Mouse (Mus musculus) mouse trophoblast stem cell (cell line): ENCODE measurements around the gene Nop58.
"Not testable (repeated sequence)": the region's sequence is repeated elsewhere in the genome, so short reads cannot be mapped to it uniquely, and the experiment has no call there.

Experiments
- in situ Hi-C, 2 experiments: fragments of 300-500 bp; cut with MseI, MboI; formaldehyde crosslinking; loops; 2 replicates in 1 of 2; 3 replicates in 1 of 2; pipeline ENCODE4 v1.15.1; 2025

The Nop58 gene

DNA sequence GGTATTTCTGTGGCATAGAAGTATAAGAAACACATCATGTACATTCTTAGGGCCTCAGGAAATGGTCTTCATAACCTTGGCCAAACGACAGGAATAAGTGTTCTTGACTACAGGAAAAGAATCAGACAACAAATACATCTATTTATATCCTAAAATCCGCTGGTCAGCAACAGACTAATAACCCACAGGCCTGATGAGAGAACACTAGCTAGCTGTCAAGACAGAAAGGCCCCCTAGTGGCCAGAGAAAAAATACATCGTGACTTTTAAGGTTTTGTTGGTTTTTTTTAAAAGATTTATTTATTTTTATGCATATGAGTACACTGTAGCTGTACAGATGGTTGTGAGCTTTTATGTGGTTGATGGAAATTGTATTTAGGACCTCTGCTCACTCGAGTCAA is 35.1 kb downstream of the Nop58 start:
- in situ Hi-C loops, result no loop called here

DNA sequence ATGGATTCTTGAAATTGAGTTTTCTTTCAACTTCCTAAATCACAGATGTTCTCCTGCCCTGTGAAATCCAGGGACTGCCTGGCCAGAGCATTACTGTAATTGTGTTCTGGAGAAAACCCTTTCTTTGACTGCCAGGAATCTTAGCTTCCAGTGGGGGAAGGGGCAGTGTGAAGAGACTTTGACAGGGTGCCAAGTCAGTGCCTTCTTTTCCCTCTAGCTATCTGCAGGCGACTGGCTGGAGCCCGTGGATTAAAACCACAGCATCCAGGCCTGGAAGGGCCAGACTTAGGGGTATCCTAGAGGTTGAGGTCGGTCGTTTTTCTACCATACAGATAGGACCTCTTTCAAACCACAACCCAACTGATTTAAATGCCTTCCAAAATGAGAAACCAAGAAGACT is 40.9 kb downstream of the Nop58 start:
- in situ Hi-C loops, result no loop called here

DNA sequence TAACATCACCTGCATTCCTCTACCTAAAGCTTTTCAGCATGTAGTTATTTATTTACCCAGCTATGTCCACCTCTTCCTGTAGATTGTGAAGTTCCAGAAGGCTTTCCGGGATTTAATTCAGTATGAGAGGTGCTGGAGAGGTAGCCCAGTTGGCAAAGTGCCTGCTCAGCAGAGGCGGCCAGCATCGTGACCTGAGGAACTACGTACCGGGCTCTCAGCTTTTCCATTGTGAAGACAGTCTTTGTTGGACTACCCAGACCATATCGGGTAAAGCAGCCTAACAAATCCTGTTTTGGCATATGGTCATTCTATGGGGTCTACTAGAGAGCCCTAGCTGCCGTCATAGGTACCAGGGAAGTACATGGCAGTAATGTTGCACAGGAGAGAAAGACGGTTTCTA is 45.3 kb downstream of the Nop58 start:
- in situ Hi-C loops, result no loop called here

DNA sequence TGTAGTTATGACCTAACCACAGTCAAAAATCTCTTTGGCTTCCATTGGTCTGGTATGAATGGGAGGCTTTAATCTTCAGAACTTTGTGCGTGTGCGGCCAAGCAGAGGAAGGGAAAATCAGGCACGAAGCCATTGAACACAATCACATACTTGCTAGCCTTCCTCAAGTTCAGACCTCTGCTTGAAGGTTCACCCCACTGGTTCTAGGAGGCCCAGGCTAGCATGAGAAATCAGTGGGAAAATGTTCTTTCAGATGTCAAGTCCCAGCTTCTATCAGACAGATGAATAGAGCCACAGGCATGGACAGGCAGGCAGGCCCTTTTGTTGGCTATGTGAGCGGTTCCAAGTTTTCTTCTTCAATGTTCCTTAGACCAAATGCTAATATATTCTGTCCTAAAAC is 46.0 kb downstream of the Nop58 start:
- in situ Hi-C loops, result no loop called here

DNA sequence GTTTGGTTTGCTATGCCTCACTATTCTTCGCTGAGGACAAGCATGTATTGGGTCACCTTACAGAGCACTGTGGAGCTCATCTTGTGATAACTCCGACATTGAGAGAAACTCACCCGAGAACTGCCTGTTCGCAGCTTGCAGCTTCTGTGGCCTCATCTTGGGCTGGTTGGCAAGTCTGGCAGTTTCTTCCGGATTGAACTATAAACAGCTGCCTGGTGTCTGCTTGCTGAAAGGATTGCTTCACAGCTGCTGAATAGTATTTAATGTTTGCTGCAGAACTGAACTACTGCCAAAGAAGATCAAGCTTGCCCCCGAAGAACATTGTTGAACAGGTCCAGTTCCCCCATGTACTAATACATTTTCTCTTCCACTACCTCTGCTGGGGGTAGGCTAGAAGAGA is 49.3 kb downstream of the Nop58 start:
- in situ Hi-C loops, result no loop called here

DNA sequence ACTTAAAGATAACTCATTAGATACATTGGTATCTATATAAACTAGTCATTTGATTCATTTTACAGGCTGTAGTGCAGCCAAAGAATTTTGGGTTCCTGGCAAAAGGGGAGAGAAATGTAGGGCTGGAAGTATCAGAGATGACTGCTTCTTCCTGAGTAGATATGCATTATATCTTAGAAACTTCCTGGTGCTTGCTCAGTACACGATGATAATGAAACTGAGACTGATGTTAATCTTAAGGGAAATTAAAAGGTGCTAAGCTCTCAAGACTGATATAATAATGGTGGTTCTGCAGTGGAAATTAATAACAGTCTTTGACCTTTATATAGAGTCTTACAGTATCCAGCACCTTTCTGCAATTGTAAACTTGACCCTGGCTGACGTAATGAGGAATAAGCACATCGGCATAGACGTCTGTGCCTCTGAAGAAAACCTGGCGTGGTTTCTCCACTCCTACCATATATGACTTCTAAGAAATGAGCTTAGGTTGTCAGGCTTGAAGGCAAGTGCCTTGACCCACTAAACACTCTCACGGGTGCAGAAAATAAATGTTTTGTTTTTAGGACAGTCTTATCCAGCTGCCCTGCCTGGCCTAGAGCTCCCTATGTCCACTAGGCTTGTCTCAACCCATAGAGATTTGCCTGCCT is 54.1 kb downstream of the Nop58 start:
- in situ Hi-C loops, result no loop called here

DNA sequence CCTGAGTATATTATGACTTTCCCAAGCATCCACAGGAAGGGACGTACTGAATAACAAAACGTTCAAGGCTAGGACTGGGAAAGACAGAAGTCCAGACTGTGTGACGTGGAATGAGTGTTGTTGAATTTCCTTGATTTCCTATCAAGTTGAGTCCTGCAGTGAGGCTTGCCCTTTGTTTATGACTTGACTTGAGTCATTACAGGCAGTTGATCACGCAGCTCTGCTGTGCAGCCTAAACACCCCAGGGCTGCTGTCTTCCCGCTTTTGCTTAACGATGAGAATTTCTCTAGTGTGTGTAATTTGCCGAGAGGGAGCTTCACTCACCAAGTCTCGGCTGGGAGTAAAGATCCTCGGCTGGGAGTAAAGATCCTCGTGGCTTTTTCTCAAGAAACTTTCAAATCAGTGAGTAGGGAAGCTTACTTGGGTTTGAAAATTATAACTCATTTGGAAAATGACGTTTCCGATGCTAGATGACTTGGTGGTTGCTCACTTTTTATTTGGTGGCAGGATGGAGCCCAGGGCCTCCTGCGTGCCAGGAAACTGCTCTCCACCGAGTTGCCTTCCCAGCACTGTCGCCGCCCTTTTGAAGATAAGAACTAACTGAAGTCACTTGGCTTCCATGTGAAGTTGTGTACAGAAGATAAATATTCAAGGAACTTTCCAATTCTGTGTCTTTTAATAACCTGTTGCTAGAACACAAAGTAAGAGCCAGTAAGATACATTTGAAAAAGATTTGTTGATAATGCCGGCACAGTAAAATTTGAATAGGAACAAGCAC is 55.0 kb downstream of the Nop58 start:
- in situ Hi-C loops, result no loop called here

DNA sequence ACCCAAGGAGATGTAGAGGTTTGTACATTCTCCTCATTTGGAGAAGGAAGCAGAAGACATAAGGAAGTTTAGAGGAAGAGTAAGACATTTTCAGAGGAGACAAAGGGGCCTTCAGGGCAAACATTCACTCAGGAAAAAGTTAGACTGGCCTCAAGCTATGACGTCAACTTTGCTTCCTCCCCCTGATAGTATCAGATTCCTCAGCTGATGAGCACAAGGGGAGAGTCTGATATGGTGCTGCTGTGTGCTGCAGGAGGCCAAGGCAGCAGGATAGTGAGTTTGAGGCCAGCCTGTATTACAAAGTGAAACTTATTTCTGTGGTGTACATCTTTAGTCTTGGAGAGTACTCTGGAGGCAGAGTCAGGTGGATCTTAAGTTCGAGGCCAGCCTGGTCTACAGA is 64.3 kb downstream of the Nop58 start:
- in situ Hi-C loops, result no loop called here

DNA sequence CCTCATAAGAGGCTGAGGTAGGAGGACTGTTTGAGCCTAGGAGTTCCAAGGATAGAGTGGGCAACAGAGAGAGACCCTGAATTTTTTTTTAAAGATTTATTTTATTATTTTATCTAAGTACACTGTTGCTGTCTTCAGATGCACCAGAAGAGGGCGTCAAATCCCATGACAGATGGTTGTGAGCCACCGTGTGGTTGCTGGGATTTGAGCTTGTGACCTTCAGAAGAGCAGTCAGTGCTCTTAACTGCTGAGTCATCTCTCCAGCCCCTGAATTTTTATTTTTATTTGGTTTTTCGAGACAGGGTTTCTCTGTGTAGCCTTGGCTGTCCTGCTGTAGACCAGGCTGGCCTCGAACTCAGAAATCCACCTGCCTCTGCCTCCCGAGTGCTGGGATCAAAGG is 65.0 kb downstream of the Nop58 start:
- in situ Hi-C loops, result not testable (repeated sequence)

DNA sequence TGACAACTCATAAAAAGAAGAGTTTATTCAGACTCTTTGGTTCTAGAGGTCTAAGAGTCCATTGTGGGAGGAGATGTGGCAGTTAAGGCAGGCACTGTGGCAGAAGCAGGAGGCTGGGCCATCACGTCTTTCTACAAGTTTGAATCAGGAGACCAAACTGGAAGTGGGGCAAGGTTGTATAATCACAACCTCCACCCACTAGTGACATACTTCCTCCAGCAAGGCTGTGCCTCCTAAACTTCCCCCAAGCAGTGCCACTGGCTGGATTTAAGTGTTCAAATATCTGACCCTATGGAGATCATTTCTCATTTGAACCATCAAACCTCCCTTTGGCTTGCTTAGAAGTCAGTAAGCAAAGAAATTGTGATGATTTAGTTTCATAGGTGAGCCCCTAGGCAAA is 70.5 kb downstream of the Nop58 start:
- in situ Hi-C loops, result no loop called here

DNA sequence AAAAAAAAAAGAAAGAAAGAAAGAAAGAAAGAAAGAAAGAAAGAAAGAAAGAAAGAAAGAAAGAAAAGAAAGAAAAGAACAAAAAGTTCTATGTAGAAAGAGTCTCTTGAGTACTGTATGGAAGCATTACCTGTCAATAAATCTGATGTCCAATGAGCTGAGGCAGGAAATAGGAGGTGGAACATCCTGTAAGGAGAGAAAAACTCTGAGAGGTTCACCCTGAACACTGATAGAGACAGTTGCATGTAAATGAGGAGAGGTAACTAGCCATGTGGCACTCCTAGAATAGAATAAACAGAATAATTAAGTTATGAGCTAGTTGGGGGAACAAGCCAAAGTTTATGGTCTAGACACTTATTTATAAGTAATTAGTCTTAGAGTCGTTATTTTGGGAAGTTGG is 73.6 kb downstream of the Nop58 start:
- in situ Hi-C loops, result no loop called here

DNA sequence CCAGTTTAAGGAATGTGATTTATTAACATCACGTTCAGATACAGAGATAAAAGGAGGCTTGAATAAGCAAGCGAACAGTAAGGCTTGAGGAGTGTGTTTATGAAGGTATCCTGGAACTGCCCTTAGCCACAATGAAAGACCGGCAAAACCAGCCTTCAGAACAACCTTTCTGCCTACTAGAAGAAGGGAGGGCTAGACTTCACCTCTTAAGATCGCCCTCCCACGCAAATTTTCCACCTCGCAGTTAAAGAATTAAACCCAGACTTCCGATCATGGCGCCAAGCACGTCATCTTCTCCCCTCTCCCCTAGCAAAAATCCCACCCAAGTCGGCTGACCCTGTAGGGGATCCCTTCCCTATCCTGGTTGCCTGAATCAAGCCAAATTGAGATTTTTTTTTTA is 77.4 kb downstream of the Nop58 start:
- in situ Hi-C loops, result no loop called here

DNA sequence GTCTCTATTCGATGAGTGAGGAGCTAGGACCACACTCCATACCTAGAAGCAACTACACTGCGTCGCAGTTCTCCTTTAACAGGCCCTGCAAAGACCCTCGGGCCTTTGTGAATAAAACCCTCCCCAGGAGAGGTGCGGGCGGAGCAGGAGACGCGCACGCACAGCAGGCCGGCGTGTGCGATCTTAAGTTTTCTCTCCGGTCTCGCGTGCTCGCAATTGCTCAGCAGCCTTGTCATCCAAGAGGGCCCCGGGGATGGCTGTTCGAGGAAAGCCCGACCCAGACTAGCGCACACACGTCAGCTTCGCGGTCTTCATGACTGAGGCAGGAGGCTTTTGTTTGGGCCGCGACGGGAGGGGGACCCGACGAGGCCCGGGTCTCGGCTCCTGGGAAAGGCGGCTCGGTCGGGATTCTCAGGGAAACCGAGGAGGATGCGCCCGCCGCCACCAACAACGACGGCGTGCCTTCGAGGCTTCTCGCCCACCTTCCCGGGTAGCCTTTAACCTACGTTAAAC is 77.9 kb downstream of the Nop58 start:
- in situ Hi-C loops, result no loop called here

DNA sequence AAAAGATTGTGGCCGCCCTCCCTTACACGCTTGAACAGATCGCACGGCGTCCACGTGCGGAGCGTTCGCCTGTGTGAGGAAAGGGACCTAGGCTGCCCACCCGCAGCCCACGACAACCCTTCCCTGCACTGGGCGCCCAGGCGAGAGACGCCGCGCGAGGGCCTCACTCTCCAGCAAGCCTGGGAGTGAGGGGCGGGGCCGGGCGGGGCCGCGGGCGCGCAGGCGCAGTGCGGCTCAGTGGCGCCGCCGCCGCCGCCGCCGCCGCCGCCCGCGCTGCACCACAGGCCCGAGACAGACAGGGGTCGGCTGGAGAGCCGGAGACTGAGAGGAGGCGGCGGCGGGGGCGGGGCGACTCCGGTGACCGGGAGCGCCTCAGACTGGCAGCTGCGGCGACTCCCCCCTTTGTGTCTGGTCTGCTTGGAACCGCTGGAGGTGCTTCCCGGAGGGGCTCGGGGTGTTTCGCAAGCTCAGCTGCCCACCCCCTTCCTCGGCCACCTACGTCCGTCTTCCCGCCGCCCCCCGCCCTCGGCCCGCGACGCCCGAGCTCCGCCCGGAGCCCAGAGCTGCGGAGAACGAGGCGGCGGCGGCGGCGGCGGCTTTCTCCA is 78.5 kb downstream of the Nop58 start, which contains the start of gene Bmpr2:
Gene Bmpr2, plus strand, starts transcription at position 237 of the 605 bp plus-strand sequence.
- in situ Hi-C loops, result no loop called here

DNA sequence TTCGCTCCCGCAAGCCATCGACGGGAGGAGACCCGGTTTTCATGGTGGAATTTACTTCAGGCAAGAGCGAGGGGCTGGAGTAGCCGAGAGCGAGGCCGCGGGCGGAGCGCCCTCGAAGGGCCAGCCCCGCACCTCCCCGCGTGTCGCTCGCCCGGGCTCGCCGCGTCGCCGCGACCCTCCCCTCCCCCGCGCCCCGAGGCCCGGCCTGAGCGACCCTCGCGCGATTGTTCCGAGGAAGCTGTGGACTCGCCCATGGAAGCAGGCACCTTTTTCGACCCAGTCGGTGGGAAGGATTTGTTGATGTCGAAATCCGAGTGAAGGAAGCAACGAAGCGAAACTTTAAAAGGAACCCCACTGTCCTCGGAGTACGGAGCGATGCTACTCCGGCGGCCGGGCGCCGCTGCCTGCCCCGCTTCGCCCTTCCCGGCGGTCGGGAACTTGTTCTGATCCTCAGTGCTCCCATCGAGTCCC is 79.0 kb downstream of the Nop58 start:
- in situ Hi-C loops, result no loop called here

DNA sequence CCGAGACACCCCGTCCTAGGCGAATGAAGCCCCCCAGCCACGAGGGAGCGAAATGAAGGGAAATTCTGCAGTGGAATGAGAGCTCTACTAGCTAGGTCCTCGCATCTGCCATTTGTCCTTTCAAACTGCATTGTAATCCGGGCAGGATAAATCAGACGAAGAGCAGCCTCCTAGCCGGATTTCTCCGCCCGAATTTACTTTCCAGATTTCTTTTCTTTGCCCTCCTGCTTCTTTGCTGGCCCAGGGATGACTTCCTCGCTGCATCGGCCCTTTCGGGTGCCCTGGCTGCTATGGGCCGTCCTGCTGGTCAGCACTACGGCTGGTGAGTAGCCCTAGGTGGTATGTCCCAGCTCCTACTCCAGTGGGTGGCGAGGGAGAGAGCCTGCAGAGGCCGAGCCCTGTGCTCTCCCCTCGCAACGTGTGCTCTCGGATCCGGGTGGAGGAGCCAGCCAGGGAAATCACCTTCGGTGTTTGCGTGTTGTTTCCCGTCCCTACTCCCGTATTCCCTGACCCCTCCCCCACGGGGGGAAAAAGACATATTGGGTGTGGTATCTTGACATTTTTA is 79.7 kb downstream of the Nop58 start:
- in situ Hi-C loops, result no loop called here

DNA sequence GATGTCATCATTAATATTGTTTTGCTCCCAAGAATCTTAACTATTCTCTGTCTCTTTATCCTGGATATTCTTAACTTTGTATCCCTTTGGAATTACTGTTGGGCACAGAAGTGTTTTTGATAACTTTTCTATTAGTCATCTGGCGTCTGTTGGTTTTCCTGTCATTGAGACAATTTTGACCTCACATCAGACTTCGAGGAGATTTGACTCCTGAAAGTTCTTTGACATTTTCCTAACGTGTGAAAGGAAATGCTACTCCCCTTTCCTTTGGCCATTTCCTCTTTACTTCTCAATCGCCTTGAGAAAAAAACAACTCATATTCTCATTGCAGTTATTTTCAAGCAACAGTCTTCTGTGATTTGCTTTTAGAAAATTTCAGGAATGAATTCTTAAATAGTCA is 80.5 kb downstream of the Nop58 start:
- in situ Hi-C loops, result no loop called here

DNA sequence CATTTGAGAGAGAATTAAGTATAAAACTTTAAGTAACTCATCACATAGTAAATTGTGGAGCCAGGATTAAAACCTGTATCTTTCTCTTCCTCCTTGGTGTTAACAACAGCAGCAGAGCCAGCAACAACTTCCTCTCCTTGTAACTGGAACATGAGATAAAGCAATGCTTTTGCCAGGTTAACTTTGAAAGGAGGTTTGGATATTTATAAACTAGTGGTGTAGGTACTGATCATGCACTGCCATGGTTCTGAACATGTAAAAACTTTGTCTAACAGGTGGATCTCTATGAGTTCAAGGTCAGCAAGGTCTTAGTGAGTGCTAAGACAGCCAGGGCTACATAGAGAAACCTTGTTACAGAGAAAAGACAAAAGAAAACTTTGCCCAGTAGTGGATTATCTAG is 81.9 kb downstream of the Nop58 start:
- in situ Hi-C loops, result no loop called here
